Mouse (Mus musculus): ENCODE measurements around the gene Efcc1. TPM values are rescaled to one million over a fixed set of nuclear protein-coding genes. Genes with fewer than 3 reads are reported as not detected.
"Not testable (repeated sequence)": the region's sequence is repeated elsewhere in the genome, so short reads cannot be mapped to it uniquely, and the experiment has no call there.

Efcc1 gene
- total RNA-seq, 1 experiment from 2014 or later: 0.67 TPM

- DNase-seq: no peak
Observed at GRCm38 (mm10) chr6:87744632-87745031, 14.0 kb downstream of the Efcc1 start.

- peak; percentile 18 for DNase-seq
Observed at GRCm38 (mm10) chr6:87745301-87745700, 14.6 kb downstream of the Efcc1 start.

GRCm38 (mm10) chr6:87746059-87746458, 15.4 kb downstream of the Efcc1 start:
- no peak for DNase-seq

GRCm38 (mm10) chr6:87746849-87747248, 16.2 kb downstream of the Efcc1 start:
- DNase-seq: no peak

- no peak for DNase-seq
Observed at GRCm38 (mm10) chr6:87748078-87748477, 17.4 kb downstream of the Efcc1 start.

- DNase-seq: no peak
Observed at GRCm38 (mm10) chr6:87748531-87748930, 17.9 kb downstream of the Efcc1 start.

- DNase-seq: no peak
Observed at GRCm38 (mm10) chr6:87750184-87750910, 19.7 kb downstream of the Efcc1 start.

- DNase-seq: no peak
Observed at GRCm38 (mm10) chr6:87751574-87751973, 20.9 kb downstream of the Efcc1 start.

GRCm38 (mm10) chr6:87755196-87755595, 24.5 kb downstream of the Efcc1 start:
- no peak for DNase-seq

- no peak for DNase-seq
Observed at GRCm38 (mm10) chr6:87756896-87757295, 26.2 kb downstream of the Efcc1 start.

- no peak for DNase-seq
Observed at GRCm38 (mm10) chr6:87759404-87759803, 28.7 kb downstream of the Efcc1 start.

- DNase-seq: no peak
Observed at GRCm38 (mm10) chr6:87759850-87760249, 29.2 kb downstream of the Efcc1 start.

GRCm38 (mm10) chr6:87762161-87762560, 31.5 kb downstream of the Efcc1 start:
- no peak for DNase-seq

- no peak for DNase-seq
Observed at GRCm38 (mm10) chr6:87763376-87764280, 33.0 kb downstream of the Efcc1 start.

GRCm38 (mm10) chr6:87764296-87764695, 33.6 kb downstream of the Efcc1 start:
- DNase-seq: not testable (repeated sequence)

GRCm38 (mm10) chr6:87770626-87771025, 40.0 kb downstream of the Efcc1 start:
- DNase-seq: no peak

- no peak for DNase-seq
Observed at GRCm38 (mm10) chr6:87774466-87774865, 43.8 kb downstream of the Efcc1 start.

GRCm38 (mm10) chr6:87774909-87775308, 44.2 kb downstream of the Efcc1 start:
- no peak for DNase-seq

GRCm38 (mm10) chr6:87775588-87776245, 45.0 kb downstream of the Efcc1 start:
- no peak for DNase-seq

- no peak for DNase-seq
Observed at GRCm38 (mm10) chr6:87776663-87777062, 46.0 kb downstream of the Efcc1 start.

GRCm38 (mm10) chr6:87777842-87778241, 47.2 kb downstream of the Efcc1 start, which contains the start of gene Gp9:
Gp9 (plus strand) TSS chr6:87778072.
- no peak for DNase-seq

- DNase-seq: no peak
Observed at GRCm38 (mm10) chr6:87778294-87779173, 47.9 kb downstream of the Efcc1 start.

Data from adrenal gland, postnatal 25 days (tissue).